Mouse (Mus musculus) stomach, embryonic 14.5 days (tissue): ENCODE results near the gene Sae1. TPM values are rescaled to one million over a fixed set of nuclear protein-coding genes. Genes with fewer than 3 reads are reported as not detected.

Experiments
- polyA plus RNA-seq: library from polyadenylated mRNA; unstranded; fragments of >200 nt; fragmentation: Nextera tagmentation; extraction: Ambion mirVana; gene quantifications from 2 replicates; pipeline ENCODE4 v1.2.1, GENCODE M21; 2014

Sae1 gene
- polyA plus RNA-seq, 1 experiment from 2014 or later = 266 TPM

Other genes starting within 250 kb of the Sae1 start
- gene Meis3, start 212.7 kb downstream of the Sae1 start, polyA plus RNA-seq = 32.2 and 44.4 TPM in 2 replicates
- 8.4 and 9.9 TPM in 2 replicates for gene Dhx34, start 165.8 kb downstream of the Sae1 start, polyA plus RNA-seq
- 0.14 and 0.27 TPM in 2 replicates for gene C5ar2, start 143.7 kb downstream of the Sae1 start, polyA plus RNA-seq
- gene C5ar1, start 128.3 kb downstream of the Sae1 start, polyA plus RNA-seq = 2.4 and 3.2 TPM in 2 replicates
- 19.0 and 19.5 TPM in 2 replicates for gene Inafm1, start 114.2 kb downstream of the Sae1 start, polyA plus RNA-seq
- gene Ccdc9, start 101.0 kb downstream of the Sae1 start, polyA plus RNA-seq = 20.5 and 23.4 TPM in 2 replicates
- gene Bbc3, start 79.4 kb downstream of the Sae1 start, polyA plus RNA-seq = 5.2 and 5.3 TPM in 2 replicates
- gene Zc3h4, start 13.1 kb upstream of the Sae1 start, polyA plus RNA-seq = 16.3 and 20.6 TPM in 2 replicates
- 53.9 and 55.7 TPM in 2 replicates for gene Tmem160, start 65.0 kb upstream of the Sae1 start, polyA plus RNA-seq
- gene Npas1, start 89.9 kb upstream of the Sae1 start, polyA plus RNA-seq = 0.17 TPM in 1 of 2 replicates, not detected in the other
- gene Arhgap35, start 227.2 kb upstream of the Sae1 start, polyA plus RNA-seq = 19.9 and 21.2 TPM in 2 replicates